Mouse (Mus musculus) bone marrow, adult 2 months (tissue): ENCODE data around the gene Gtpbp1. TPM values are rescaled to one million over a fixed set of nuclear protein-coding genes. Genes with fewer than 3 reads are reported as not detected.

ENCODE experiments used
- H3K27ac ChIP-seq: fragments of 200-500 bp; 2 replicates; pipeline ENCODE4 v1.5.1; 2012; ENCODE audit warnings: low read depth, mild to moderate bottlenecking, control low read depth, inconsistent platforms, low read length; ENCODE audit not compliant: control insufficient read depth, poor library complexity, insufficient read depth
- H3K4me1 ChIP-seq: fragments of 200-500 bp; 2 replicates; pipeline ENCODE4 v1.6.1; 2011; ENCODE audit warnings: low read length; ENCODE audit not compliant: control insufficient read depth, insufficient read depth
- H3K4me3 ChIP-seq: fragments of 200-500 bp; replicated peaks from 2 replicates; pipeline ENCODE3; 2011; ENCODE audit warnings: mild to moderate bottlenecking, low read depth, low read length, control low read depth; ENCODE audit not compliant: control insufficient read depth
- CTCF ChIP-seq: fragments of 200-500 bp; IDR thresholded peaks from 2 replicates; pipeline ENCODE4 v1.5.1; 2011; ENCODE audit warnings: low read length, control low read depth; ENCODE audit not compliant: control insufficient read depth, insufficient read depth
- POLR2A ChIP-seq: fragments of 200-500 bp; IDR thresholded peaks from 2 replicates; pipeline ENCODE4 v1.6.1; 2011; ENCODE audit warnings: low read depth, mild to moderate bottlenecking, control low read depth, low read length, borderline replicate concordance; ENCODE audit not compliant: control insufficient read depth
- WGBS: fragments of 180-500 bp; shearing (Covaris S2); methylation state at CpG from one replicate; pipeline ENCODE4 v1.1.7; 2018; 5-methylcytosine and 5-hydroxymethylcytosine counted together
- polyA plus RNA-seq: library from polyadenylated mRNA; stranded (reverse); fragments of >200 nt; gene quantifications from 2 replicates; pipeline ENCODE4 v1.2.4, GENCODE M21; 2011; ENCODE audit warnings: low replicate concordance; ENCODE audit not compliant: missing spikeins, insufficient read depth, insufficient read length

Gene Gtpbp1
- polyA plus RNA-seq, 1 experiment: 53.9 TPM

GRCm38 (mm10) chr15:79723439-79723838 lies 32.8 kb downstream of the Gtpbp1 start:
- Histone ChIP-seq H3K4me3 (no peak overlapping the region), H3K4me1 (no peaks in the 10 kb centered on the region; the same call in none of the 2 replicates), H3K27ac (0 out of 2 replicates have a peak overlapping the region, but pooled peaks have one; percentile 25)
- 25% methylated on average over 1 of the region's 1 CpGs for WGBS
- TF ChIP-seq CTCF: peak; percentile 92
- TF ChIP-seq POLR2A: no peak

GRCm38 (mm10) chr15:79725190-79725789 lies 34.6 kb downstream of the Gtpbp1 start:
- H3K27ac ChIP-seq: no peak overlapping the region
- 83% methylated on average over 11 of the region's 11 CpGs for WGBS
- TF ChIP-seq CTCF: no peak
- TF ChIP-seq POLR2A: no peak
- H3K4me3 ChIP-seq: no peak overlapping the region
- H3K4me1 ChIP-seq: no peaks in the 10 kb centered on the region; the same call in none of the 2 replicates

GRCm38 (mm10) chr15:79727840-79728239 lies 37.2 kb downstream of the Gtpbp1 start:
- WGBS: 93% methylated on average over 6 of the region's 6 CpGs
- Histone ChIP-seq H3K4me3 (no peak overlapping the region), H3K27ac (no peak overlapping the region), H3K4me1 (no peaks in the 10 kb centered on the region; the same call in none of the 2 replicates)
- TF ChIP-seq CTCF (no peak), POLR2A (no peak)

GRCm38 (mm10) chr15:79728311-79728710 lies 37.7 kb downstream of the Gtpbp1 start:
- 88% methylated on average over 5 of the region's 5 CpGs for WGBS
- no peak for TF ChIP-seq CTCF
- no peak for TF ChIP-seq POLR2A
- Histone ChIP-seq H3K27ac (no peak overlapping the region), H3K4me3 (no peak overlapping the region), H3K4me1 (no peaks in the 10 kb centered on the region; the same call in none of the 2 replicates)

GRCm38 (mm10) chr15:79728731-79729388 lies 38.2 kb downstream of the Gtpbp1 start:
- H3K4me1 ChIP-seq: no peaks in the 10 kb centered on the region; the same call in none of the 2 replicates
- TF ChIP-seq POLR2A (no peak), CTCF (no peak)
- WGBS: 80% methylated on average over 10 of the region's 10 CpGs
- no peak overlapping the region for H3K4me3 ChIP-seq
- no peak overlapping the region for H3K27ac ChIP-seq

- WGBS: 44% methylated on average over 7 of the region's 7 CpGs
- Histone ChIP-seq H3K27ac (no peak overlapping the region), H3K4me3 (no peak overlapping the region), H3K4me1 (no peaks in the 10 kb centered on the region; the same call in 1 of the 2 replicates)
- TF ChIP-seq POLR2A (no peak), CTCF (no peak)
These were observed 40.9 kb downstream of the Gtpbp1 start for GRCm38 (mm10) chr15:79731554-79731953.

- H3K27ac ChIP-seq: peak overlapping the region; percentile 85
- peak overlapping the region; percentile 17 for H3K4me3 ChIP-seq
- H3K4me1 ChIP-seq: peaks cover 4% of the 10 kb centered on the region; the same call in 1 of the 2 replicates
- TF ChIP-seq CTCF (no peak), POLR2A (no peak)
- 74% methylated on average over 8 of the region's 8 CpGs for WGBS
These were observed 42.5 kb downstream of the Gtpbp1 start for GRCm38 (mm10) chr15:79733192-79733591.

- Histone ChIP-seq H3K27ac (peak overlapping the region; percentile 93), H3K4me1 (peaks cover 5% of the 10 kb centered on the region; the same call in 1 of the 2 replicates), H3K4me3 (peak overlapping the region; percentile 10)
- TF ChIP-seq POLR2A (0 out of 2 replicates have a peak, but pooled peaks have one; percentile 33), CTCF (no peak)
- WGBS: 39% methylated on average over 4 of the region's 4 CpGs
These were observed 43.0 kb downstream of the Gtpbp1 start for GRCm38 (mm10) chr15:79733640-79734039.
